Mouse (Mus musculus) intestine, embryonic 16.5 days (tissue): ENCODE results near the gene Cd33. TPM values are rescaled to one million over a fixed set of nuclear protein-coding genes. Genes with fewer than 3 reads are reported as not detected.

Experiments
- ATAC-seq: fragments of 200-750 bp; cut with Nextera tagmentation; 2 replicates; pipeline ENCODE4 v1.8.0; 2017; ENCODE audit warnings: moderate TSS enrichment, moderate library complexity
- H3K27ac ChIP-seq: fragments of 300-500 bp; sonication (generic); 2 replicates; pipeline ENCODE4 v1.5.1; 2014; ENCODE audit warnings: mild to moderate bottlenecking, low read length
- H3K27me3 ChIP-seq: fragments of 300-500 bp; sonication (generic); replicated peaks from 2 replicates; pipeline ENCODE4 v1.6.1; 2014; ENCODE audit warnings: low read length, control low read depth, mixed read lengths; ENCODE audit not compliant: control insufficient read depth, insufficient read depth
- H3K36me3 ChIP-seq: fragments of 300-500 bp; sonication (generic); 2 replicates; pipeline ENCODE4 v1.6.1; 2014; ENCODE audit warnings: low read length, control low read depth; ENCODE audit not compliant: control insufficient read depth, insufficient read depth
- H3K4me1 ChIP-seq: fragments of 300-500 bp; sonication (generic); 2 replicates; pipeline ENCODE4 v1.6.1; 2014; ENCODE audit warnings: low read length, control low read depth, mixed read lengths; ENCODE audit not compliant: control insufficient read depth, insufficient read depth
- H3K4me2 ChIP-seq: fragments of 300-500 bp; sonication (generic); 2 replicates; pipeline ENCODE4 v1.6.1; 2014; ENCODE audit warnings: low read depth, low read length, control low read depth
- H3K4me3 ChIP-seq: fragments of 300-500 bp; sonication (generic); 2 replicates; pipeline ENCODE4 v1.5.1; 2014; ENCODE audit warnings: mild to moderate bottlenecking, low read length
- H3K9ac ChIP-seq: fragments of 300-500 bp; sonication (generic); 2 replicates; pipeline ENCODE4 v1.6.1; 2014; ENCODE audit warnings: low read depth, low read length
- H3K9me3 ChIP-seq: fragments of 300-500 bp; sonication (generic); 2 replicates; pipeline ENCODE4 v1.6.1; 2016; ENCODE audit warnings: low read length, control low read depth; ENCODE audit not compliant: control insufficient read depth
- WGBS: fragments of 180-500 bp; shearing (Covaris S2); extraction: QIAGEN DNeasy Blood & Tissue Kit; methylation state at CpG from one replicate; pipeline ENCODE4 v1.1.7; 2014; 5-methylcytosine and 5-hydroxymethylcytosine counted together
- polyA plus RNA-seq: library from polyadenylated mRNA; unstranded; fragments of >200 nt; fragmentation: Nextera tagmentation; extraction: Ambion mirVana; gene quantifications from 2 replicates; pipeline ENCODE4 v1.2.1, GENCODE M21; 2015

Cd33 gene
- polyA plus RNA-seq: 2.3 TPM in 2 replicates

GRCm38 (mm10) chr7:43544225-43544977 is at the start of gene Cd33:
Cd33 (minus strand) TSS chr7:43544428.
- Histone ChIP-seq H3K4me3 (no peak within 1 kb of the TSS), H3K4me2 (no peak within 1 kb of the TSS), H3K4me1 (no peaks in the 10 kb centered on the region), H3K9ac (no peak within 1 kb of the TSS), H3K27ac (no peak within 1 kb of the TSS), H3K9me3 (no peaks in the 10 kb centered on the region), H3K27me3 (no peaks in the 10 kb centered on the region), H3K36me3 (no peaks in the 10 kb centered on the region)
- WGBS: 75% methylated on average over 7 of the region's 7 CpGs
- no peak for ATAC-seq

GRCm38 (mm10) chr7:43584790-43585189 is 40.6 kb upstream of the Cd33 start:
- H3K4me1 ChIP-seq: peaks cover 13% of the 10 kb centered on the region
- peaks cover 30% of the 10 kb centered on the region for H3K36me3 ChIP-seq
- H3K9me3 ChIP-seq: no peaks in the 10 kb centered on the region
- H3K27ac ChIP-seq: no peak overlapping the region
- no peak for ATAC-seq
- no peak overlapping the region for H3K9ac ChIP-seq
- no peaks in the 10 kb centered on the region for H3K27me3 ChIP-seq
- H3K4me3 ChIP-seq: no peak overlapping the region
- H3K4me2 ChIP-seq: no peak overlapping the region
- 88% methylated on average over 5 of the region's 5 CpGs for WGBS

- Histone ChIP-seq H3K9me3 (no peaks in the 10 kb centered on the region), H3K4me3 (peak overlapping the region; percentile 77), H3K27me3 (no peaks in the 10 kb centered on the region), H3K4me2 (peak overlapping the region; percentile 85), H3K4me1 (peaks cover 13% of the 10 kb centered on the region), H3K9ac (peak overlapping the region; percentile 80), H3K36me3 (peaks cover 11% of the 10 kb centered on the region), H3K27ac (peak overlapping the region; percentile 89)
- no peak for ATAC-seq
- 64% methylated on average over 5 of the region's 5 CpGs for WGBS
Observed at GRCm38 (mm10) chr7:43580526-43580925, 36.3 kb upstream of the Cd33 start.

GRCm38 (mm10) chr7:43579440-43580171 is 35.4 kb upstream of the Cd33 start, which contains the start of gene Zfp719:
Zfp719 (plus strand) TSS chr7:43579610.
- Histone ChIP-seq H3K4me3 (peak within 1 kb of the TSS; percentile 77), H3K36me3 (peaks cover 10% of the 10 kb centered on the region), H3K27ac (peak within 1 kb of the TSS; percentile 89), H3K4me2 (peak within 1 kb of the TSS; percentile 85), H3K9me3 (no peaks in the 10 kb centered on the region), H3K9ac (peak within 1 kb of the TSS; percentile 80), H3K4me1 (peaks cover 13% of the 10 kb centered on the region), H3K27me3 (no peaks in the 10 kb centered on the region)
- under 1% methylated on average over 37 of the region's 37 CpGs for WGBS
- peak; percentile 99 for ATAC-seq

- WGBS: 98% methylated on average over 2 of the region's 2 CpGs
- H3K4me3 ChIP-seq: no peak overlapping the region
- no peak overlapping the region for H3K9ac ChIP-seq
- no peak overlapping the region for H3K27ac ChIP-seq
- no peak overlapping the region for H3K4me2 ChIP-seq
- no peaks in the 10 kb centered on the region for H3K27me3 ChIP-seq
- H3K4me1 ChIP-seq: no peaks in the 10 kb centered on the region
- ATAC-seq: no peak
- H3K36me3 ChIP-seq: peaks cover 14% of the 10 kb centered on the region
- H3K9me3 ChIP-seq: no peaks in the 10 kb centered on the region
Observed at GRCm38 (mm10) chr7:43571216-43571615, 27.0 kb upstream of the Cd33 start.

- no peaks in the 10 kb centered on the region for H3K9me3 ChIP-seq
- H3K4me3 ChIP-seq: peak overlapping the region; percentile 66
- peaks cover 13% of the 10 kb centered on the region for H3K4me1 ChIP-seq
- no peak for ATAC-seq
- no peaks in the 10 kb centered on the region for H3K36me3 ChIP-seq
- peak overlapping the region; percentile 71 for H3K4me2 ChIP-seq
- 54% methylated on average over 6 of the region's 6 CpGs for WGBS
- H3K9ac ChIP-seq: peak overlapping the region; percentile 81; the same call in 1 of the 2 replicates
- no peak overlapping the region; the same call in 1 of the 2 replicates for H3K27ac ChIP-seq
- H3K27me3 ChIP-seq: no peaks in the 10 kb centered on the region
Observed at GRCm38 (mm10) chr7:43563300-43563699, 19.1 kb upstream of the Cd33 start.

- Histone ChIP-seq H3K9me3 (no peaks in the 10 kb centered on the region), H3K27me3 (no peaks in the 10 kb centered on the region), H3K36me3 (no peaks in the 10 kb centered on the region), H3K9ac (peak overlapping the region; percentile 81), H3K4me2 (peak overlapping the region; percentile 71), H3K4me3 (peak overlapping the region; percentile 66), H3K27ac (peak overlapping the region; percentile 84), H3K4me1 (peaks cover 13% of the 10 kb centered on the region)
- peak; percentile 29; the same call in 1 of the 2 replicates for ATAC-seq
- 1% methylated on average over 10 of the region's 10 CpGs for WGBS
Observed at GRCm38 (mm10) chr7:43562651-43563070, 18.4 kb upstream of the Cd33 start.

GRCm38 (mm10) chr7:43562006-43562633 is 17.9 kb upstream of the Cd33 start, which contains the start of gene Zfp658:
Zfp658 (plus strand) TSS chr7:43562256.
- H3K9me3 ChIP-seq: no peaks in the 10 kb centered on the region
- peaks cover 13% of the 10 kb centered on the region for H3K4me1 ChIP-seq
- no peaks in the 10 kb centered on the region for H3K27me3 ChIP-seq
- peak within 1 kb of the TSS; percentile 71 for H3K4me2 ChIP-seq
- H3K4me3 ChIP-seq: peak within 1 kb of the TSS; percentile 66
- peak within 1 kb of the TSS; percentile 81 for H3K9ac ChIP-seq
- H3K36me3 ChIP-seq: no peaks in the 10 kb centered on the region
- 0% methylated on average over 27 of the region's 27 CpGs for WGBS
- peak within 1 kb of the TSS; percentile 84 for H3K27ac ChIP-seq
- ATAC-seq: peak; percentile 87

GRCm38 (mm10) chr7:43556901-43557300 is 12.7 kb upstream of the Cd33 start:
- Histone ChIP-seq H3K9ac (no peak overlapping the region), H3K4me1 (no peaks in the 10 kb centered on the region), H3K27ac (no peak overlapping the region; the same call in 1 of the 2 replicates), H3K4me3 (no peak overlapping the region), H3K9me3 (no peaks in the 10 kb centered on the region), H3K4me2 (no peak overlapping the region), H3K36me3 (no peaks in the 10 kb centered on the region), H3K27me3 (no peaks in the 10 kb centered on the region)
- 29% methylated on average over 1 of the region's 1 CpGs for WGBS
- no peak for ATAC-seq
